Mouse (Mus musculus): ENCODE results near the gene Dpp10. TPM values are rescaled to one million over a fixed set of nuclear protein-coding genes. Genes with fewer than 3 reads are reported as not detected.
A peak's percentile ranks its signal among the peaks of the same experiment; 100 is the strongest.

Dpp10 gene
- polyA plus RNA-seq, 1 experiment from 2014 or later = 6.9 TPM

DNA sequence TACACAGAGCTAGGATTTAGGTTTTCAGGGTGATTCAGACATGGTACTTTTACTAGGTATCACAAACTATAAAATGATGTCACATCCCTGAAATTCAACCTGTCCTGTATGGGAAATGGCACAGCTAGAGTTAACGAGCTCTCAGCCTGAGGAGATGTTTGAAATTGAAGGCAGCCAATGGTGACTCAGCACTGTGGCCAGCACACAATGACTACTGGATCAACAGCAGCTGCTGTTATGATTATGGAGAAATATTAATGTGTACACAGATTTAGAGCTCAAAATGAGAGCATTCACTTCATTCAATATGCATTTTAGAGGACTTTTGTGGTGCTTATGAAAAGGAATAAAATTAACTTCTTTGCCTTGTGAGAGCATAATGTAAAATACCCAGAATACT lies 66.8 kb downstream of the Dpp10 start:
- no peaks in the 10 kb centered on the region for H3K27me3 ChIP-seq
- no peak overlapping the region for H3K4me3 ChIP-seq
- no peak overlapping the region for H3K27ac ChIP-seq (replicated peaks)
- 39% methylated on average over 1 of the region's 1 CpGs for WGBS
- H3K9ac ChIP-seq (replicated peaks) = no peak overlapping the region
- ATAC-seq (replicated peaks) = no peak
- no peaks in the 10 kb centered on the region for H3K9me3 ChIP-seq
- H3K4me1 ChIP-seq = no peaks in the 10 kb centered on the region
- no peaks in the 10 kb centered on the region for H3K36me3 ChIP-seq
- H3K4me2 ChIP-seq (replicated peaks) = no peak overlapping the region

DNA sequence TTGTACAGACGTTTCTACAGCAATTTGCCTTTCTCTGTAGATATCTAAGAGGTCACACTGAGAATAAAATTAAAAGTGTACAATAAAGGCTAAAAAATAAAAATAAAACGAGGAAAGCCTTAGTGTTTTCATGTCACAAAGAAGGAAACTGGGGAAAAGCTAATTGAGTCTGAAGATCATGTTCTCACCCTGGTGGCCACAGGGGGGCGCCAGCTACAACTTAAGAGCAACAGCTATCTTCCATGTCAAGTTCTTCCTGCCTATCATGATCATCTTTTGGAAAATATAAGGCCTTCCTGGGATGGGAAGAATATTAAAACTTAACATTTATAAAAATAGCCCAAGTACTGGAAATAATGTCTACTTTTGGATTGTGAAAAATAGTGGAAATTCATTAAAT lies 70.7 kb downstream of the Dpp10 start:
- H3K4me2 ChIP-seq (replicated peaks) = no peak overlapping the region
- H3K4me3 ChIP-seq = no peak overlapping the region
- H3K4me1 ChIP-seq = no peaks in the 10 kb centered on the region
- H3K36me3 ChIP-seq = no peaks in the 10 kb centered on the region
- no peak for ATAC-seq (replicated peaks)
- no peaks in the 10 kb centered on the region for H3K9me3 ChIP-seq
- no peak overlapping the region for H3K9ac ChIP-seq (replicated peaks)
- WGBS = 26% methylated on average over 3 of the region's 3 CpGs
- no peaks in the 10 kb centered on the region for H3K27me3 ChIP-seq
- no peak overlapping the region for H3K27ac ChIP-seq (replicated peaks)

DNA sequence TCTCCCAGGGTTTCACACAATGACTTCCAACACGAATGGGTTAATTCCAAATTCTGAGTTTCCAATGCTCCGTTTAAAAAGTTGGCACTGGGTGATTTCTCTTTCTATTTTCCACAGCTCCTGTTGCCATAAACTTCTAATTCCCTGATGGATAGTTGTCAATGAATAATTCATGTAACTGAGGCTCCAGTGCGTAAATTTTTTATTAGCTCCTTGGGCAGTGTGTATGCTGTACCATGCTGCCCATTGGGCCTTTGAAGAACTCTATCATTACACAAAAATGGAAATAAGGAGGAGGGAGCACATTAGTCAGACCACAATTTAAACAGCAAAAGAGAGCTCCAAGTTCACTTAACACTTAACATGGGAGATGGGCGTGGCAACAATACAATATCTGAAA lies 99.2 kb downstream of the Dpp10 start:
- H3K27ac ChIP-seq (replicated peaks) = no peak overlapping the region
- no peak overlapping the region for H3K4me2 ChIP-seq (replicated peaks)
- H3K4me1 ChIP-seq = no peaks in the 10 kb centered on the region
- H3K27me3 ChIP-seq = no peaks in the 10 kb centered on the region
- no peak overlapping the region for H3K4me3 ChIP-seq
- no peaks in the 10 kb centered on the region for H3K9me3 ChIP-seq
- WGBS = 51% methylated on average over 4 of the region's 4 CpGs
- no peak for ATAC-seq (replicated peaks)
- H3K36me3 ChIP-seq = no peaks in the 10 kb centered on the region
- H3K9ac ChIP-seq (replicated peaks) = no peak overlapping the region

DNA sequence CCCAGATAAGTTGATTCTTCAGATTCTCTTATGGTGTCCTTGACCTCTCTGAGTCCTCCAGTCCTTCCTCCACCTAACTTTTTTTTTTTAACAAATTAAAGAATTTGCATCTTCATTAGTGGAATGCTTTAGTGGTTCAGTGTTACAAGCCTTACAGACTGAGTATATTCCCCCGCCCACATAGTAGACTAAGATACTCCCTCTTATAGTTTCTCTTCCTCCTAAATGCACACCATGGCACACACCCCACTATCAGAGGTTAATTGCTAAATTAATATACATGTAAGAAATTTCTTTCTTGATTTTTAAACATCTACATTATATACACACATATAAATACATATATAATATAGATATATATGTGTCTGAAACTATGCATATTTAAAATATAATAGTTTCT lies 104.5 kb downstream of the Dpp10 start:
- WGBS = 94% methylated on average over 1 of the region's 1 CpGs
- H3K4me3 ChIP-seq = no peak overlapping the region
- no peak overlapping the region for H3K9ac ChIP-seq (replicated peaks)
- no peak overlapping the region for H3K4me2 ChIP-seq (replicated peaks)
- no peaks in the 10 kb centered on the region for H3K4me1 ChIP-seq
- H3K36me3 ChIP-seq = no peaks in the 10 kb centered on the region
- H3K9me3 ChIP-seq = no peaks in the 10 kb centered on the region
- no peaks in the 10 kb centered on the region for H3K27me3 ChIP-seq
- no peak overlapping the region for H3K27ac ChIP-seq (replicated peaks)
- no peak for ATAC-seq (replicated peaks)

DNA sequence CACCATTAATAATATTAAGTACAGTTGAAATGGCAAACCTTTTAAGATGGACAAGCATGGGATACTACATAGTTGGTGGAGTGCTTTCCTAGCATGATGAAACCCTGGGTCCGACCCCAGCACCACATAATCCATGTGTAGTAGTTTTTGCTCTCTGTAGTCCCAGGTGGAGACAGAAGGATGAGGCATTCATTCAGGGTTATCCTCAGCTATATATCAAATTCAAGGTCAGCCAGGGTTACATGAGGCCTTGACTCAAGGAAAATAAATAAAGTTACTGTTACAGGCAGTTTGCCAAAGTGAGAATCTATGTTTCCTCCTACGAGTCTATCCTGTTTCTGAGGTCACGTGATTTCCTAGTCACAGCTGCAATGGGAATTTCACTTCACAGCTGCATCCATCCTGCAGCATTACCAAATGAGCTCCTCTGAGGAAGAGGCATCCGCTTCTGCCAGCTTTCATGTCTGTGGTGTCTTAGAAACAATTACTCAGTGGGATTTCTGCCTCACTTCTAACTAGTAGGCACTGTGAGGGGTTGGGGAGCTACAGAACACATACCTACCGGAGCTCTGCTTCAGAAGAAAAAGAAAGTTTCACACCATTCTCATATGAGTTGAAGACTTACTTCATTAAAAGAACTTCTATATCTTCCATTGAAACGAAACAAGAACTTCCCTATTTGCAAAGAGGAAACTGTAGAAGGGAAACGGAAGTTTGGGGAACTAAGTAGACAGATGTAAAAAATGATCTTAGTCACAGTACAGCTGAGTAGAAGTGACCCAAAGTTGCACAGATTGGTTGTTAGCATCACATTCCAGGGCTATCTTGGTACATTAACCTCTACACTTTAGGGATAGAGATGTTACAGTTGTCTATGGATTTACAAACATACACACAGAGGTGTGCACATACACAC lies 111.3 kb downstream of the Dpp10 start:
- H3K9me3 ChIP-seq = no peaks in the 10 kb centered on the region
- no peak overlapping the region for H3K4me3 ChIP-seq
- H3K9ac ChIP-seq (replicated peaks) = no peak overlapping the region
- 76% methylated on average over 7 of the region's 7 CpGs for WGBS
- no peaks in the 10 kb centered on the region for H3K4me1 ChIP-seq
- H3K27ac ChIP-seq (replicated peaks) = no peak overlapping the region
- no peak overlapping the region for H3K4me2 ChIP-seq (replicated peaks)
- ATAC-seq (replicated peaks) = no peak
- no peaks in the 10 kb centered on the region for H3K27me3 ChIP-seq
- H3K36me3 ChIP-seq = no peaks in the 10 kb centered on the region

DNA sequence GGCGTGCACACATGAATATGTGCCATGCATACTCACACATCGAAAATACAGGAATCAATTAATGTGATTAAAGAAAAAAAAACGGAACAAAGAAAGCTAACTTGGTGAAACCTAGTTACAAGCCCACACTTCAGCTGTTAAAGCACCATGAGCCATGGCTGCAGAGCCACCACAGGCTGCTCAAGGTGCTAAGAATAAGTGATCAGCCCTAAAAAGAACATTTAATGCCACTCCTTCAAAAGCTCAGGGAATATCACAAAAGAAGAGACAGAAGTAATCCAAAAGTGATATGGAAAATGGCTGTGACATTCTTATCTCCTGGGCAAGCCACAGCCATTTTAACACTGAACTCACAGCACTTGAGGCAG lies 117.4 kb downstream of the Dpp10 start:
- H3K36me3 ChIP-seq = no peaks in the 10 kb centered on the region
- ATAC-seq (replicated peaks) = no peak
- peaks cover 3% of the 10 kb centered on the region; the same call in 1 of the 2 replicates for H3K4me1 ChIP-seq
- H3K9me3 ChIP-seq = no peaks in the 10 kb centered on the region
- no peak overlapping the region for H3K4me3 ChIP-seq
- H3K27me3 ChIP-seq = no peaks in the 10 kb centered on the region
- H3K27ac ChIP-seq (replicated peaks) = no peak overlapping the region
- 71% methylated on average over 3 of the region's 3 CpGs for WGBS
- H3K4me2 ChIP-seq (replicated peaks) = no peak overlapping the region
- H3K9ac ChIP-seq (replicated peaks) = no peak overlapping the region

DNA sequence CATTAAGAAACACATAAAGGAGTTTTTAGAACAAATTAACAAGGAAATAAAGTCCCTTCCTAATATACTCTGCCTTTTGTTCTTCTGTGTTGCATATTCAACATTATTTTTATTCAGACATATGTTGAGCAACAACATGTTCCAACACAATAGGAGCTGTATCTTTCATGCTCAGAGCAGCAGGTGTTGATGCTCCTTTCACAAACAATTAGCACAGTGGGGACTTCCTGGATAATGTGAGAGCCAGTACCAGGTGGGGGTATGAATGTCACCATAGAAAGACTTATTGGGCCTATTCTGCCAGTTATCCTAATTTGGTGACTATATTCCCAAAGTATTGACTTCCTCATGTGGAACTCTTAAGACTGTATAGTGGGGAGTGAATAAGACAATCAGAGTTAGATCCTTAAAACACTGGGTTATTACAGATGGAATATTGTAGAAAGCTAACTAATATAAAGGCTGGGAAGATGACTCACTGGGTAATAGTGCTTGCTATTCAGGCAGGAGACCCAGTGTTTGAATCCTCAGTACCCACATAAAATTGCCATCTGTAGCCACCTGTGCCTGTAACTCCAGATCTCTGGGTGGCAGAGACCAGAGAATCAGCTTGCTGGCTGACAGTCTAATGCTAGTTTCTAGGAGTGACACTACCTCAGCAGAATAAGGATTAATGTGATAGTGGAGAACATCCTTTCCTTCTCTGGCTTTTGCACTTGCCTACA lies 117.9 kb downstream of the Dpp10 start:
- Histone ChIP-seq H3K27me3 (no peaks in the 10 kb centered on the region), H3K9ac (replicated peaks) (no peak overlapping the region), H3K36me3 (no peaks in the 10 kb centered on the region), H3K4me3 (no peak overlapping the region), H3K4me1 (peaks cover 3% of the 10 kb centered on the region; the same call in 1 of the 2 replicates), H3K9me3 (no peaks in the 10 kb centered on the region), H3K27ac (replicated peaks) (no peak overlapping the region), H3K4me2 (replicated peaks) (no peak overlapping the region)
- ATAC-seq (replicated peaks) = no peak

DNA sequence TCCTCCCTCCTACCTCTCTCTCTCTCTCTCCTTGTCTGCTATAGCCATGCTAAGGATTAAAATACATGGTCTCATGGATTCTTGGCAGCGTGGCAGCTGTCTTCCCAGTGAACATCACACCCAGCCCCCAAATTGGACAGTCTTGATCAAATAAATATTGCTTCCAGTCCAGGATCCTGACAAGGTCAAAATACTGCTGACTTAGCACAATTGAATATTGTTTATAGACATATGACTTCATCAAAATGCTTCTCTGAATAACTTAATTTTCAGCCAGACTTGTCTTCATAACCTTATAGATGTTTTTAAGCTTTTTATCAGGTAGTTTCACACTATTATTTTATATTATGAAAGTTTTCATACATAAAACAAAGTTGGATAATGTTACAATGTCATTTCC lies 120.5 kb downstream of the Dpp10 start:
- no peak for ATAC-seq (replicated peaks)
- Histone ChIP-seq H3K4me1 (peaks cover 3% of the 10 kb centered on the region; the same call in 1 of the 2 replicates), H3K4me3 (no peak overlapping the region), H3K4me2 (replicated peaks) (no peak overlapping the region), H3K36me3 (no peaks in the 10 kb centered on the region), H3K9me3 (no peaks in the 10 kb centered on the region), H3K27ac (replicated peaks) (no peak overlapping the region), H3K9ac (replicated peaks) (no peak overlapping the region), H3K27me3 (no peaks in the 10 kb centered on the region)
- WGBS = 81% methylated on average over 1 of the region's 1 CpGs

DNA sequence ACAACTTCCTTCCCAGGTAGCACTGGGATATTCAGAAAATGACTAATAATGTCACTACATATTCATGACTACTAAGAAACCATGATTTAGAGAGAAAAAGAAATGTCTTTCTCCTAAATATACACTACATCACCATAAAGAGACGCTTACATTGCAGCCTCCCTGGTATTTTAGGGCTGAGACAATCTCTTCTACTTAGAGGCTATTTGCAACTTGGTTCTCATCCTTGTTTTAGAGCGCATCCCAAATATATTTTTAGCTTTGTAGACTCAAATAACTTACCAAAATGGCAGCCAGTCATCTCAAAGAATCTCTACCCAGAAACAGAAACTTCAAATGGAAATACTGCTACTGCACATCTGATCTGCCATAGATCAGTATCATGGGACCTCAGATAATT lies 121.5 kb downstream of the Dpp10 start:
- peaks cover 3% of the 10 kb centered on the region; the same call in 1 of the 2 replicates for H3K4me1 ChIP-seq
- H3K4me3 ChIP-seq = no peak overlapping the region
- H3K36me3 ChIP-seq = no peaks in the 10 kb centered on the region
- ATAC-seq (replicated peaks) = no peak
- H3K9ac ChIP-seq (replicated peaks) = no peak overlapping the region
- no peak overlapping the region for H3K4me2 ChIP-seq (replicated peaks)
- H3K9me3 ChIP-seq = no peaks in the 10 kb centered on the region
- WGBS = 94% methylated on average over 2 of the region's 2 CpGs
- no peak overlapping the region for H3K27ac ChIP-seq (replicated peaks)
- H3K27me3 ChIP-seq = no peaks in the 10 kb centered on the region

DNA sequence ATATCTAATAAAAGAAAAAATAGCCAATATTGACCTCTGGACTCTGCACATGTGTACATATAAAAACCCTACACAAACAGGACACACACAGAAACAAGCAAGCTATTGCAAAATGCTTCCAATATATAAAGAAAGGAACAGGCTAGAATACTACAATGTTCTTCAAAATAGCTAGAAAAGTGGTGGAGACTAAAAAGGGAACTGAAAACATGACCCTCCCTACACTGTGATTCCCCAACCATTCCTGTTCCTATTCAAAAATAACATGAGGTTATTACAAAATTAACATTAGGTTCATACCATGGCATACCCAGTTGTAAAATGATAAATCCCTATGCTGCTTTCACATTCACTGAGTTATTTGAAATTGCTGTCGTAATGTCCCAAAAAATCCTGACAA lies 125.8 kb downstream of the Dpp10 start:
- ATAC-seq (replicated peaks) = no peak
- Histone ChIP-seq H3K27me3 (no peaks in the 10 kb centered on the region), H3K36me3 (no peaks in the 10 kb centered on the region), H3K9me3 (no peaks in the 10 kb centered on the region), H3K4me3 (no peak overlapping the region), H3K4me1 (no peaks in the 10 kb centered on the region), H3K9ac (replicated peaks) (no peak overlapping the region), H3K27ac (replicated peaks) (no peak overlapping the region), H3K4me2 (replicated peaks) (no peak overlapping the region)
- 96% methylated on average over 1 of the region's 1 CpGs for WGBS

DNA sequence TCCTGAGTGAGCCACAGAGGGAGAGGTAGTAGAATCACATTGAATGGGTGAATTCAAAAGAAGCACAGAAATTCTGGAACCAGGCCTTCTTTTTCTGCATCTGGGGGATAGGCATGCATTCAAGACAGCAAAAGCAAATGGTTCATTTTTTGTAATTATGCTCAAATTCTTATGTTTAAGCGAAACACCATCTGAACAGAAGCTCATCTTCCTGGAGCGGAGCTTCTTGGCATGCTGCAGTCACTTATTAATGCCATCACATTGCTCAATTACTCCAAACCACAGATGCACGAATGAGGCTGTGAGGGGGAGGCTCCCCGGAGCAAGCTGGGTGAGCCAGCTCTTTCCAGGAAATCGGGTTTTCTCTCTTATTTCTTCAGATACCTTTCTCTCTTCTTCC lies 142.7 kb downstream of the Dpp10 start:
- no peaks in the 10 kb centered on the region for H3K4me1 ChIP-seq
- no peak overlapping the region for H3K4me2 ChIP-seq (replicated peaks)
- H3K36me3 ChIP-seq = no peaks in the 10 kb centered on the region
- no peak overlapping the region for H3K9ac ChIP-seq (replicated peaks)
- no peaks in the 10 kb centered on the region for H3K9me3 ChIP-seq
- H3K27me3 ChIP-seq = no peaks in the 10 kb centered on the region
- no peak overlapping the region for H3K4me3 ChIP-seq
- H3K27ac ChIP-seq (replicated peaks) = no peak overlapping the region
- ATAC-seq (replicated peaks) = peak; percentile 86
- 60% methylated on average over 5 of the region's 5 CpGs for WGBS

DNA sequence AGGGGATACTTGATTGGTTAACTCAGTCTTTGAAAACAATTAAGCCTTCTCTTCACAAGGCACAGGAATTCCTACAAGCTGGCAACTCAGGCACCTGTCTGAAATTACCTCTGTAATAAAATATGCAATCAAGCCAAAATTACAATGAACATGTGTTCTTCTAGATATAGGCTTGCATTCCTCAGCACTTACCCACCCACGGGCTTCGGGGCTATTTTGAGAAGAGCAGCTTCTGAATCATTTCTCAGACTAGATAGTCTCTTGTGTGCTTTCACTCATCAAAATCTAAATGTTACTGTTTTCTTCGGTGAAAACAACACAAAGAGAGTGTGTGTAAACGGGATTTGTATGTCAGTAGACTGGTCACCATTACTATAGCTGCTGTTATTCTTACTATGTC lies 144.1 kb downstream of the Dpp10 start:
- Histone ChIP-seq H3K9me3 (no peaks in the 10 kb centered on the region), H3K4me3 (no peak overlapping the region), H3K9ac (replicated peaks) (no peak overlapping the region), H3K27ac (replicated peaks) (no peak overlapping the region), H3K36me3 (no peaks in the 10 kb centered on the region), H3K4me2 (replicated peaks) (no peak overlapping the region), H3K4me1 (no peaks in the 10 kb centered on the region), H3K27me3 (no peaks in the 10 kb centered on the region)
- ATAC-seq (replicated peaks) = no peak
- 79% methylated on average over 4 of the region's 4 CpGs for WGBS

Data from forebrain, embryonic 15.5 days (tissue).